Mouse (Mus musculus): ENCODE measurements around the gene Bcl2l13.

- TF ChIP-seq CTCF (IDR thresholded peaks at IDR 0.05; ENCODE audit: low read depth) = no peak
- TF ChIP-seq EP300 (IDR thresholded peaks at IDR 0.05; ENCODE audit: low read depth) = no peak
These were observed 91.8 kb downstream of the Bcl2l13 start for GRCm38 (mm10) chr6:120927765-120928164.
